Mouse (Mus musculus): ENCODE data around the gene Cdc37. TPM values are rescaled to one million over a fixed set of nuclear protein-coding genes. Genes with fewer than 3 reads are reported as not detected.

The Cdc37 gene
- polyA plus RNA-seq, 1 experiment from 2014 or later: 328 TPM

DNA sequence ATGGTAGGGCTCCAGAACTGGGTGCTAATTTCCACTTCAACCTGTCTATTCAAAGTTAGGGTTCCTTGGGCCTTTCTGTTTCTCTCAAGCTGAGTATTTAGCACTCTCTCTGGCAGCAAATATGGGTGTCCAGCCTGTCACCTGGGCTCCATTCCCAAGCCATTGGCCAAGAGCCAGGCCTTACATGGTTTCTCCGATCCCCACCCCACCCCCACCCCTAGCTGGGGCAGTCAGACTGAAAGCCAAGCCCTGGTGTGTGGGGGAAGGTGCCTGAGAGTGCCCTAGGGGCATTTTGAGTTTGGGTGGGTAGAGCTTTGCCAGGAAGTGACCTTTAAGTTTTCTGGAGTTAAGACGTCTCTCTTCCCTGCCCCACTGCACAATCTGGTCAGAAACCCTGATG, 35.0 kb upstream of the Cdc37 start:
- Histone ChIP-seq H3K9me3 (no peaks in the 10 kb centered on the region), H3K4me2 (no peak overlapping the region), H3K4me3 (no peak overlapping the region), H3K27ac (no peak overlapping the region), H3K9ac (peak overlapping the region; percentile 68; the same call in 1 of the 2 replicates), H3K27me3 (peaks cover 47% of the 10 kb centered on the region), H3K36me3 (no peaks in the 10 kb centered on the region), H3K4me1 (peaks cover 34% of the 10 kb centered on the region)
- WGBS: 8% methylated on average over 2 of the region's 2 CpGs
- no peak for ATAC-seq (ENCODE audit: insufficient number of reproducible peaks, insufficient read depth, low FRiP score, low TSS enrichment, low read depth)

DNA sequence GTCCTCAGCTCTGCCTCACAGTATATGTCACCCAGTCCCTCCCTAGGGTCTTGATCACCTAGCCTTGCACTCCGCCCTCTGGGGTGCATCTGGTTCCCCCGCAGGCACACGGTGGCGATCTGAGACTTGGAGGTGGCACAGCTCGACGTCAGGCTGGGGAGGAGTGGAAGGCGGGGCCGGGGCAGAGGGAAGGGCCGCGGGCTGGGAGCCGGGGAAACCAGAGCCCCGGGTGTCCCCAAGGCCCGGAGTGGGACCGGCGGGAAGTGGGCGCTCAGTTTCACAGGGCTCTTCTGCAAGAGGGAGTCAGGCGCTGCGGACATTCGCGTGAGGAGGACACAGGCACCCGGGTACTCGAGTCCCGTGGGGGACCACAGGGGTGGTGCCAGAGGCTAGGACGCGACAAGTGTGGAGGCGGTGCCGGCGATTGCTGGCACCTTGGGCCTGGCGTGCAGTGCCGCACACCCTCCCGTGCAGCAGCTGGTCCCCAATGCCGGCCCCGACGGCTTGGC, 34.2 kb upstream of the Cdc37 start:
- peaks cover 47% of the 10 kb centered on the region for H3K27me3 ChIP-seq
- peaks cover 34% of the 10 kb centered on the region for H3K4me1 ChIP-seq
- no peak for ATAC-seq (ENCODE audit: insufficient number of reproducible peaks, insufficient read depth, low FRiP score, low TSS enrichment, low read depth)
- H3K9ac ChIP-seq: peak overlapping the region; percentile 68
- no peak overlapping the region for H3K27ac ChIP-seq
- H3K9me3 ChIP-seq: no peaks in the 10 kb centered on the region
- peak overlapping the region; percentile 38 for H3K4me3 ChIP-seq
- 7% methylated on average over 34 of the region's 34 CpGs for WGBS
- no peaks in the 10 kb centered on the region for H3K36me3 ChIP-seq
- H3K4me2 ChIP-seq: peak overlapping the region; percentile 60

DNA sequence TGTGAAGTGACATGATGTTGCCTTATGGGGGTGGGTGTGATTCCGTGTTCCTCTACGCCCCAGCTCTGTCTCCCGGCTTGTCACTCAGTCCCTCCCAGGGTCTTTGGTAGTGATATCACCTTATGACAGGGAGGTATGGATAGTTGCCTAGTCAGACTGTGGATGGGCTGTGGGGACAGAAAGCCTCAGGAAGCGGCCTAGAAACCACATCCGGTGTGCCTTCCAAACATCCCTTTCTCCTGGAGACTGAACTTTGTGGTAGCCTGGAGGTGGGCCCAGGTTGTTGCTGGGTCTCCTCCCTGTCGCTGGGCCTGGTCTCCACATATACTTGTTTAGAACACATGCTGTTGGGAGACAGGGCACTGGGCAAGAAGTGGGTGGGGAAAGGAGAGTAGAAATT, 33.6 kb upstream of the Cdc37 start:
- ATAC-seq (ENCODE audit: insufficient number of reproducible peaks, insufficient read depth, low FRiP score, low TSS enrichment, low read depth): no peak
- Histone ChIP-seq H3K36me3 (no peaks in the 10 kb centered on the region), H3K9ac (0 out of 2 replicates have a peak overlapping the region, but pooled peaks have one; percentile 68), H3K4me2 (peak overlapping the region; percentile 60; the same call in 1 of the 2 replicates), H3K27ac (no peak overlapping the region), H3K9me3 (no peaks in the 10 kb centered on the region), H3K4me3 (0 out of 2 replicates have a peak overlapping the region, but pooled peaks have one; percentile 38), H3K4me1 (peaks cover 34% of the 10 kb centered on the region), H3K27me3 (peaks cover 47% of the 10 kb centered on the region)
- WGBS: 81% methylated on average over 6 of the region's 6 CpGs

DNA sequence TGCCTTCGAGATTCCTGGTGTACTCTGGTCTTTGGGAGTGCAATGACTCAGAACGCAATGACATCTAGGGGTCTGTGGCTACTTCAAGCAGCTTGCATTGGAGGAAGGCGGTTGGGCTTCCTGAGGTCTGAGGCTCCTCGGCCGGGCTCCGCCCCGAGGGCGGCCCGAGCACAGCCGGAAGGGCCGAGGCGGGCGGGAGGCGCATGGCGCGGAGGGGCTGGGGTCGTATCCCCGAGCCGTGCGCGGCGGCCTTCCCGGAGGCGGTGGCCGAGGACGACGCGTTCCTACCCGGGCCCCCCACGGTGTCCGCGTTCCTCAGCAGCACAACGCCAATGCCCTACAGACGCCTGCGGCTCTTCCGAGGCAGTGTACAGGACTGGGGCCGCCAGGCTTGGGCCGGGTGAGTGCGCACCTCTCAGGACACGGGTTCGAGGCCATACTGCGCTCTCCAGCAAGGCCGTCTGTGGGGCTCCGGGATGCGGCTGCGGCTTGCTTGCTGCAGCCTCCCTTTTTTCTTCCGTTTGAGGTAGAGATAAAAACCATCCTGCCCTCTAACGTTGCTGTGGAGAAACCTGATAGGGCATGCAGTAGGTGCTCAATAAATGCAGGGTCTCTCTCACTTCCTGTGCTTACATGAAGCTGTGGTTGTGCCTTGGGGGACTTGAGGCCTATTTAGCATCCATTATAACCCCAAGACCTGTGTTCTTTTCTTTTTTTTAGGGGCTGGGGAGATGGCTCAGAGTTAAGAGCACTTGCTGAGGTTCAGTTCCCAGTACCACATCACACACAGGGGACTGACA, 31.8 kb upstream of the Cdc37 start:
- H3K9me3 ChIP-seq: no peaks in the 10 kb centered on the region
- WGBS: 5% methylated on average over 48 of the region's 48 CpGs
- H3K4me2 ChIP-seq: peak overlapping the region; percentile 53
- ATAC-seq (ENCODE audit: insufficient number of reproducible peaks, insufficient read depth, low FRiP score, low TSS enrichment, low read depth): no peak
- peak overlapping the region; percentile 33 for H3K4me3 ChIP-seq
- H3K4me1 ChIP-seq: peaks cover 34% of the 10 kb centered on the region
- H3K36me3 ChIP-seq: no peaks in the 10 kb centered on the region
- H3K27me3 ChIP-seq: peaks cover 47% of the 10 kb centered on the region
- H3K9ac ChIP-seq: peak overlapping the region; percentile 56
- no peak overlapping the region for H3K27ac ChIP-seq

DNA sequence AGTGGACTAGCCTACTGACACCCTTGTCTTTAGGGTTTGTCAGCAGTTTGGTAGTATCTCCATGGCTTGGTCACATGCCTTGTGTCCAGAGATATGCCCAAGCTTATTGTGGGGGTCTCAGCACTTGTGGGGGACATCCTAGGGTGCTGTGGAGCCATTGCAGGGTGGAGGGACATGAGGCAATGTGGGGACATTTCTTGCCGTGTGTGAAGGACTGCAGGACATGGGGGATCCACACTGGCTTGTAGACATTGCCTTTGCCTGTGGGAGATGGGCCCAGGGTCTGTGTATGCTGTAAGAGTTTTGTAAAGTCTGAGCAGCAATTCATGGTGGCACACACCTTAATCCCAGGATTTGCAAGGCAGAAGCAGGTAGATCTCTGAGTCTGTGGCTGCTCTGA, 31.1 kb upstream of the Cdc37 start:
- Histone ChIP-seq H3K4me1 (peaks cover 34% of the 10 kb centered on the region), H3K27ac (no peak overlapping the region), H3K4me3 (no peak overlapping the region), H3K9me3 (no peaks in the 10 kb centered on the region), H3K9ac (peak overlapping the region; percentile 22; the same call in 1 of the 2 replicates), H3K27me3 (peaks cover 47% of the 10 kb centered on the region), H3K36me3 (no peaks in the 10 kb centered on the region), H3K4me2 (no peak overlapping the region)
- ATAC-seq (ENCODE audit: insufficient number of reproducible peaks, insufficient read depth, low FRiP score, low TSS enrichment, low read depth): no peak
- WGBS: 68% methylated on average over 1 of the region's 1 CpGs

DNA sequence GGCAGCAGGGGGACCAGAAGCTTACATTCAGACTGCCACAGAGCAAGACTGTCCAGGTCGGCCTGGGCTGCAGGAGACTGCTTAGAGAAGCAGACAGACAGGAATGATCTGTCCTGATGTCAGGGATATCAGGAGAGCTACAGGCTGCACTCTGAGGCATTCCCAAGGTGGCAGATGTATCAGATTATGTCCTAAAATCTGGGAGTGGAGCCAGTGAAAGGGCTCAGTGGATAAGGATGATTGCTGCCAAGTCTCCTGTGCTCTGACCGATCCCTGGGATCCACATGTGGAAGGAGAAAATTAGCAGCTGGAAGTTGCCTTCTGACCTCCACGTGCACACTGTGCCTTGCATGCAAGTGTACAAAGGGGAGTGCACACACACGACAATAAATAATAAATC, 30.6 kb upstream of the Cdc37 start:
- Histone ChIP-seq H3K4me2 (no peak overlapping the region), H3K27ac (no peak overlapping the region; the same call in 1 of the 2 replicates), H3K9ac (peak overlapping the region; percentile 22; the same call in 1 of the 2 replicates), H3K4me3 (no peak overlapping the region), H3K36me3 (no peaks in the 10 kb centered on the region), H3K9me3 (no peaks in the 10 kb centered on the region), H3K27me3 (peaks cover 42% of the 10 kb centered on the region), H3K4me1 (peaks cover 34% of the 10 kb centered on the region)
- no peak for ATAC-seq (ENCODE audit: insufficient number of reproducible peaks, insufficient read depth, low FRiP score, low TSS enrichment, low read depth)
- WGBS: 43% methylated on average over 4 of the region's 4 CpGs

DNA sequence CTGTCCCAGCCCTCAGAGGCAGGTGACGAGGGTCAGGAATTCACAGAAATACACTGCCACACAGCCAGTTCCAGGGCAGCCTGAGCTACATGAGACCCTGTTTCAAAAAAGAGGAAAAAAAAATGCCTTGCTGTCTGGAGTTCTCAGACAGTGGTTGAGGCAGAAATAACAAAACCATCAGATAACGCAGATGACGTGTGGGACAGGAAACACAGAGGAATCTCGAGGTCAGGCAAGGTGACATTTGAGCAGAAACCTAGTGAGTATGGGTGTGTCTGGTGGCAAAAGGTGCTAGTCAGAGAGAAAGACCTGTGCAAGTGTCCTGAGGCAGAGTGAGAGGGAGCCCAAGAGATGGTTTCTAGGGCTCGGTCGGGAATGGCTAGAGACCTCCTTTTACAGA, 22.6 kb upstream of the Cdc37 start:
- H3K4me3 ChIP-seq: no peak overlapping the region
- H3K9me3 ChIP-seq: no peaks in the 10 kb centered on the region
- 66% methylated on average over 6 of the region's 6 CpGs for WGBS
- no peak overlapping the region for H3K9ac ChIP-seq
- peaks cover 19% of the 10 kb centered on the region for H3K4me1 ChIP-seq
- H3K27me3 ChIP-seq: 0 out of 2 replicates have a peak, but pooled peaks cover under 1% of the 10 kb centered on the region
- H3K27ac ChIP-seq: no peak overlapping the region
- no peak overlapping the region for H3K4me2 ChIP-seq
- no peak for ATAC-seq (ENCODE audit: insufficient number of reproducible peaks, insufficient read depth, low FRiP score, low TSS enrichment, low read depth)
- H3K36me3 ChIP-seq: no peaks in the 10 kb centered on the region

DNA sequence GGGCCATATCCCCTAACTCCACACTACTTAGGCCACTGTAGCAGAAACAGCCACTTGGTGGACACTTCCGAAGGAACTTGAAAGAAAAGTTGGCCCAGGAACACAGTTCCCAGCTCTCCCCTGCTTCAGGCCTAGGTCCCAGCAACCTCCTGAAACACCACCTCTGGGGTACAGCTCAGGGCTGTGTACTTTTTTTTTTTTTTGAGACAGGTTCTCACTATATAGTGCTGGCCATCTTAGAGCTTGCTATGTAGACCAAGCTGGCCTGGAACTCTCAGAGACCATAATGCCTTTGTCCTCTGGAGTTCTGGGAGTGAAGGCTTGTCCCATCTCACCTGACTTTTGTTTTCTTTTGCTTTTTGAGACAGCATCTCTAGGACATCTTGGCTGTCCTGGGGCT, 19.4 kb upstream of the Cdc37 start:
- H3K9ac ChIP-seq: no peak overlapping the region
- peaks cover 48% of the 10 kb centered on the region for H3K4me1 ChIP-seq
- 30% methylated on average over 1 of the region's 1 CpGs for WGBS
- no peak overlapping the region for H3K4me3 ChIP-seq
- no peak overlapping the region for H3K27ac ChIP-seq
- ATAC-seq (ENCODE audit: insufficient number of reproducible peaks, insufficient read depth, low FRiP score, low TSS enrichment, low read depth): no peak
- peaks cover 32% of the 10 kb centered on the region for H3K27me3 ChIP-seq
- H3K4me2 ChIP-seq: peak overlapping the region; percentile 46; the same call in 1 of the 2 replicates
- no peaks in the 10 kb centered on the region for H3K36me3 ChIP-seq
- H3K9me3 ChIP-seq: no peaks in the 10 kb centered on the region

DNA sequence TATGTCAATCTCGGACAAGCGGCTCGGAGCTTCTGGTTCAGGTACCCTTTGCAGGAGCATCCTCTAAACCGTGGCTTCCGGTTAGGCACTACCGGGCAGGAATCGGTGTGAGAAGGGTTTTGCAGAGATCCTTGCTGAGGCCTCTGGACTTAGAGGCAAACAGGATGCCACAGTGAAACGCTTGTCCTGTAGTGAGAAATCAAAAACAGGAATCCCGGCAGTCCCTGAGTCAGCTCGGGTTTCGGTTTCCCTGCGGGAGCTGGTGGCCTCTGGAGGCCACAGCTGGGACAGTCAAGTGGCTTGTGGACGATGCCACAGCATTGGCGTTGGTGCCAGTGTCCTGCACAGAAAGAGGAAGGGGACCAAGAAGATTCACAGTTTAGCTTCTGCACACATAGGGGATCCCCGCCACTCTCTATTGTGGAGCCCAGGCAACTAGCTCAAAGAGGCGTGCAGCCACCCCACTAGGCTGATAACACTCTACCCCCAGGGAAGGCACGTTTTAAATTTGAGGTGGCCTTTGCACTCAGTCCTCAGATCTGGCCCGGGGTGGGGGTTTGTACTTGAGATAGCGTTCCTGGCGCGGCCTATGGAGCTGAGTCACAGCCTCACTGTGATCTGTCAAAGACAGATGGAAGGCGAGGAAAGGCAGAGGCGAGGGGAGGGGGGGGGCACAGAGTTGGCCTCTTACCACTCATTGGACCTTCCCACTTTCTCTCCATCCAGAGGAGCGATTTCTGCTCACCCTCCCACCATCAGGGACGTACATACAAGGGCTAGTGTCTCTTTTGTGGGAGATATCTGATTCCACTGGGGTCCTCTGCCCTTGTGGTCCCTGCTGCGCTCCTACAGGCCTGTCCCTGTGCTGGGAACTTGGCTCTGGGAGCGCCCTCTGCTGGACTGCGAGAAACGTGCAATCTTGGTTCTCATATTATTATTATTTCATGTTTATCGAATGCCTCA, 18.7 kb upstream of the Cdc37 start:
- ATAC-seq (ENCODE audit: insufficient number of reproducible peaks, insufficient read depth, low FRiP score, low TSS enrichment, low read depth): peak; percentile 43; the same call in 1 of the 2 replicates
- 4% methylated on average over 30 of the region's 30 CpGs for WGBS

DNA sequence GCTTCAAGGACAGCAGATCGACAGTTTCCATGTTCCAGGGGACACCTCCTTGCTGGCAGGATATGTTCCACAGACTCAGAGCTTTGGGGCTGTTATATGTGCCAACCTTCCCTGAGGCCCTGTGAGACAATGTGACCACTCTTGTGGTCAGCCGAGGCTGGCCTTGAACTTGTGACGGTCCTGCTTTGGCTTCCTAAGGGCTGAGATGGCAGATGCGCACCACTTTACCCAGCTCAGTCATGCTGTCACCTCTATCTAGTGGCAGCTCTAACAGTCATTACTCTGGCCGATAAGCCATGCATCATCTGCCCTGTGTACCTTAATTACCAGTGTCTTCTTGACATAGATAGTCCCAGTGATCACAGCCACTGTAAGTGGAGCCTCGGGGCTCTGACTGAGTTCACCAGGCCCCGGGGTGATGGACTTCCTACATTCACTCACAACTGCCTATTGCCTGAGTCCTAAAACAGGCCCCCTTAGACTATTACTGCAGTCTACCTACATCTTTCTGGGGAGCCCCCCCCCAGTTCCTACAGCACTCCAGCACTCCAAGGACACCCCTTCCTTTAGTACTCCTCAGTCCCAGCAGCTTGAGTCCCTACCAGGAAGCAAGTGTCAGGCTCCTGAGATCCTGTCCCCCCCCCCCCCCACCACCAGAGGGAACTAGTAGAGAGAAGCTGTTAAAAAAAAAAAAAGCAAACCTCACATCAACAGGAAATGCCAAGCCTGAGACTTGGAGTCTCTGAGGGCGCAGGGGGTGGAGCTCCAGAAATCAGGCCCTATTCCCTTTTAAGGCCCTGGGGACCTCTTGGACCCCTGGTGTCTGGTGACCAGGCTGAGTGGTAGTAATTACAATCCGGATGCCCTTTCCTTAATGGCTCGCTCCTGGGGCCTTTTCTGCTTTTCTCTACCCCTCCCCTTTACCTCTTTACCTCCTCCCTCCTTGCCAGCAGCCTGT, 17.6 kb upstream of the Cdc37 start:
- Histone ChIP-seq H3K36me3 (no peaks in the 10 kb centered on the region), H3K4me1 (peaks cover 51% of the 10 kb centered on the region), H3K27me3 (peaks cover 48% of the 10 kb centered on the region), H3K9ac (0 out of 2 replicates have a peak overlapping the region, but pooled peaks have one; percentile 47), H3K4me3 (peak overlapping the region; percentile 12; the same call in 1 of the 2 replicates), H3K9me3 (no peaks in the 10 kb centered on the region), H3K27ac (peak overlapping the region; percentile 83), H3K4me2 (peak overlapping the region; percentile 98)
- ATAC-seq (ENCODE audit: insufficient number of reproducible peaks, insufficient read depth, low FRiP score, low TSS enrichment, low read depth): no peak
- 33% methylated on average over 10 of the region's 10 CpGs for WGBS

More for the DNA sequence above, 18.7 kb upstream of the Cdc37 start:
- H3K27ac ChIP-seq: peak overlapping the region; percentile 83
- peaks cover 51% of the 10 kb centered on the region for H3K4me1 ChIP-seq
- H3K36me3 ChIP-seq: no peaks in the 10 kb centered on the region
- no peaks in the 10 kb centered on the region for H3K9me3 ChIP-seq
- peak overlapping the region; percentile 46 for H3K4me2 ChIP-seq
- peaks cover 39% of the 10 kb centered on the region for H3K27me3 ChIP-seq
- H3K9ac ChIP-seq: peak overlapping the region; percentile 47; the same call in 1 of the 2 replicates
- peak overlapping the region; percentile 12; the same call in 1 of the 2 replicates for H3K4me3 ChIP-seq
